Mouse (Mus musculus) cerebellum, adult 11-12 months (tissue): ENCODE data around the gene Itga1.

Experiments
- DNase-seq: peaks from one replicate; pipeline ENCODE4 v3.0.0; 2022

The Itga1 gene

DNA sequence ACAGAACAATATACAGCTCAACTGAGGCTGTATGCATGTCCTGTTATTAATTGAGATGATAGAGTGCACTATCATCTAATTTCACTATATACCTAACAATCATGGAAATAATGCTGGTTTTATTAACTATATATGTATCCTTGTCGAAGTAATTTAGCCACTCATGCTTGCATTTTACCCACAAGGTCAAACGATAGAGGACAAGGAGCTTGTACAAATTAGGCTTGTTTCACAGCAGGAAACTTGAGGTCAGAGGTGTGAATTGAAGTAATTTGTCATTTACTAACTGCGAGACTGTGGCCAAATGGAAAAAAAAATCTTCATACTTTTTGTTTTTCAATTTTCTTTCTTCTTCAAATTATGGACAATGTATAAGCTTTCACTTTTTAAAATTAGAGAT is 3.5 kb downstream of the Itga1 start:
- DNase-seq = no peak

DNA sequence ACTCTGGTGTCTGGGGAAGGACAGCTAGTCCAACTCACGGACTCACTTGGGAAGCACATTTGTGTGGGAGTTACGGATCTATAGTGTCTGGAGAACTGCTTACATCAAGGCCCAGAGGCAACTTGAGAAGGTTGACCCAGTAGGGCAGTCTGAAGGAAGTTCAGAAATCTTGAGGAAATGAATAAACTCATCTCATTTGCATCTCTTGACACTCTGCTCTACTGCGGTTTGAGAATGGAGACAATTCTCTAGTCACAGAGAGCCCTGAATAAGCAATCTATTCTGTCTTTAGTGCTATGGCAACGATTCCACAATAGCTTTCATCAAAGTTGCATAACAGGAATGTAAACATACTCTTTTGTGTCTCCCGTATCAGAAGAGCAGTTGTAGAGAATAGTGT is 4.8 kb downstream of the Itga1 start:
- DNase-seq = no peak

DNA sequence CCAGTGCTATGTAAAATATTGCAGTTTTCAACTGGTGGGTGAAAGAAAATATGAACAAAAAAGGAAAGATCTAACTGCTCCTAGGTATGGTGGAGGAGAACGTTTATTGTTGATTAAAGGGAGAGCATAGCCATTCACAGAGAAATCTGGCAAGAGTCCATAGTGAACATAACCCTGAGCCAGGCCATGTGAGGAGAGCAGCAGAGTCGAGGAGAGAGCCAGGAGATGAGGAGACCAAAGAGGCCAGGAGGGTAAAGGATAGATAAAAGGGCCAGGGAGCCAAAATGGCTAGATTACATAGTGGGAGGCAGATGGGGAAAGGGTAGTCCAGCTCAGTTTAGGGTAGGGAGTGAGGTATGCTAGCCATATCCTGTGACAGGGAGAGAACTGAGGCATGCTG is 5.5 kb downstream of the Itga1 start:
- DNase-seq = no peak

DNA sequence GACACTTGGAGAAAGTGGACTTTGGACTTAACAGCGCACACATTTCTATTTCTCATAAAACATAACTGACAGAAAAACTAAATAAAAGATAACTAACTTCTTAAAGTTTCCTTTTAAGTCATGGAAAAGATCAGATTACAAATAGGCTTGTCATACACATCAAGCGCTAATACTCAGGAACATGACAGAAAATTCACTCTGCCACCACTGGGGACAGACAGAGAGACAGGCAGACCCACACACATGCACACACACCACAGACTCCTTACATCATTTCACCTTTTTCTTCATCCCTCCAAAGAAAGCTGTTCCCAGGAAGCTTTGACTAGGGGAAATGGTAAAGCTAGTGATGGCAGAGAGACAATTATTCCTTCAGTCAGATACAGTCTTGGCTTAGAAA is 6.4 kb downstream of the Itga1 start:
- no peak for DNase-seq

DNA sequence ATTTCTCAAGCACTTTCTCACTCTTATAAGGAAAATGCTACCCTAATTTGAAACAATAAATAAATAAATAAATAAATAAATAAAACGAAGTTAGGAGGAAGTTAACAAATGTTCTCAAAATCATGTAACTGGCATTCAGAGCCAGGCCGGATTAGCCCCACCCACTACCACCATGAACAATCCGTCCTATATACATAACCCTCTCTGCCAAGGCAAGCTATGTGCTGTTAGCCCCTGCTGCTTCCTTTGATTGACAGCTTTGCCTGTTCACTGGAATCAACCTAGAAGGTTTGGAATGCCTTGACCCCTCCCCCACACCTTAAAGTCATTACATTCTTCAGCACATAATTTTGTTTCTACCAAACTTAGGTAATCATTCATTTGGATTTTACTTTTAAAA is 10.3 kb downstream of the Itga1 start:
- DNase-seq = peak; percentile 6

DNA sequence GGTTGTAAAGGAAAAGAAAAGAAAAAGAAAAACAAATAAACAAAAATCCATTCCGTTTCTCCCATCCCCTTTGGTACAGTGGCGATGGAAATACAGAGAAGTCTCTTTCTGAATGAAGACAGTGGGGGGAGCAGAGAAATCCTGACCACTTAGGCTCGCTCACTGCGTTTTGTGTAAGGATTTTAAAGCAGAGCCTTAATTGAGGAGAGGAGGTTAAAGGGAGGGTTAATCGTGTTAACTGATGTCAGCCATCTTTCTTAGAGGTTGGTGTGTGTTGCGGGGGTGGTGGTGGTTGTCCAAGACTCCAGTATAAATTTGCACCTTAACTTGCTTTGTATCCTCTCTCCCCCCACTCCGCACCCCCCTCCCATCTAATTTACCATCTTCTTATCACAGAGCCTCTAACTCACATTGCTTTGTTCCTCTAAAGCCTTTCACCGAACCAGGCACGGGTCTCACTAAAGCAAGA is 10.8 kb downstream of the Itga1 start:
- DNase-seq = no peak

DNA sequence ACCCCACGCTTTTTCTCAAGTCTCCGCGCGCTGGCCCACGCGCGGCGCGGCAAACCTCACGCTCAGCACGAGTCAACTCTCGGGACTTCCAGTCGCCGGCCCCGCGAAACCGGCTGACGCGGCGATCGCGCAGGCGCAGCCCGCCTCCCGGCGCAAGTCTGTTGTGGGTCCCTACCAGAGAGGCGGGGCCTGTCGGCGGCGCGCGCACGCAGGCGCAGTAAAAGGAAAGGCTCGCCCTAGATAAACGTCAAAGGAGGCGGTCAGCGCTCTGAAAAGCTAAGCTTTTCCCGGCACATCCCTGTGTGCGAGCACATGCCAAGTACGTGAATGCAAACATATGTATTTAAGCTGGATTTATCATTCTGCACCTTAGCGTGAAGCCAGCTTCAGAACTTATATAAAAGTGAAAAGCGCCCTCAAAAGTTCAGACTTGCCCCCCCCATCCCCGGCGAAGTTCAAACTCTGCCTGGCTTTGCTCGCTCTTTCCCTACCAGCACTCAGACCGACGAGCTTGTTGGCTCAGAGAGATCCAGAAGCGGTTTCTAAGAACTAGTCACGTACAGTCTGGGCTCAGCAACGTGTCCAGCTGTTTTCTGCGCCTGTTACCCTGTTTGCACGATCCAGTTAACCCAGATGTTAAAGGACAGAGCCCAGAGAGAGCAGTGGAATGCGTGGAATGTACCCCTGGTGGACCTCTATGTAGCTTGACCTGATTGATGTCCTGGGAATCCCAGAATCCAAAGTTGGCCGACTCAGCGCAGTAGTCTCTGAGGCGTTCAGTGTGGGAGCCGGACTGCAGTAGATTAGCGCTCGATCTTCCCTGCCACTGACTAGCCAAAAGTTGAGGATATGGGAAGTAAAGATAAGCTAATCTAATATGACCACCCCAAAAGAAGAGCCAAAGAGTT is 11.4 kb downstream of the Itga1 start, which contains the start of gene Pelo:
TSS of gene Pelo (minus strand) at position 118 of the 908 bp plus-strand sequence.
- DNase-seq = peak; percentile 94

DNA sequence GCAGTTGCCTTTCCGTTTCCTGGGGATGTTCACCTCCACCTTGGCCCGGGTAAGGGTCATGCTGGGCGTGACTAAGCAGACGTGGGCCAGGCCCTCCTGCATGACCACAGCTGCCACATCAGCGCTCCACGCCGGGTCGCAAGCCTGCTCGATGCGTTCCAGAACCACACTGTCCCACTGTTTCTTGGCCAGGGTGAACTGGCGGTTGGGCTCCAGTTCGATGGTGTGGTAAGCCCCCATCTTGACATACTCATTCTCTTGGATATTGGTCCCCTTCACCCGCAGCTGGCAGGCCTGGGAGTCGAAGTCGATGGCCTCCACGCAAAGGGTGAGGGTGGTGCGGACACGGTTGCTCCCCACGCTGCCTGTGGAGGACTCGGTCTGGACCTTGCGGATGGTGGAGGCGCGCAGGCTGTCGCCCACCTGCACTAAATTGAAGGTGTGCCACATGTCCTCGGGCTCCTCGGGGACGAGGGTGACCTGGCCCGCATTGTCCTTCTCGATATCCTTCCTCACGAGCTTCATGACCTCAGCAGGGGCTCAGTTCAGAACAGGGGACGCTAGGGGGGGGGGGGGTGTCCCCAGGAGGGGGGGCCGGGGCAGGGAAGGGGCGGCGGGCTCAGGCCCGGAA is 12.3 kb downstream of the Itga1 start:
- DNase-seq = peak; percentile 34

DNA sequence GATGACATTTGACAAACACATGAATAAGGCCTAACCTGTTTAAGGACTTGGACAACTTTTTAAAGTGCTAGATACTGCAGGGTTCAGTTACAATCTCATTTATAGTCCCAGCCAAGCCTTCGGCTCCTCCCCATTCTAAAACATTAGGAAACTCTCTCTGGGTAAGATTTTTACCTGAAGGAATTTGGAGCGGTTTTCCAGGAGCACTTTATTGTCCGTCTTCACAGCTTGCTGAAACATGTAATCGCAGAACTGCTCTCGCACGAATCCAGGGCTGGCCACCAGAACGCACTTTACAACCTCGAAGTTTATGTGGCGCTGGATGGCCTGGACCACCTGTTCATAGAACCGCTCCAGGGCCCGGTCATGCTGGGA is 12.8 kb downstream of the Itga1 start:
- DNase-seq = no peak

DNA sequence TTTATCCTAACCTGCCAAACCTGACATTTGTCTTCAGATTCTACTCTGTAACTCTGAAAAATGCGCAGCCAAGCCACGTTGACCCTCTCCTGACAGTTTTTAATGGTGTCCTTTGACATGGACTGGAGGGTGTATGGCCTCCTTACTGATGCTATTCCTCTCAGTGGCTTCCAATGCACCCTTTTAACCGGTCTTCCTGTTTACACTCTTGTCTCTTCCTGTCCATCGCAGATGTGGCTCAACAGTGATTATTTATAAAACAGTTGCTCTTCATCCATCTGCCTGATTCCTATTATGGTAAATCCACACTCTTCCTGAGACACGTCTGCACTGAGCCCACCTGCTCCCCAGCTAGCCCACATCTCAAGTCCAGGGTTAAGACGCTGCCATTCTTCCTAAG is 15.8 kb downstream of the Itga1 start:
- DNase-seq = no peak

DNA sequence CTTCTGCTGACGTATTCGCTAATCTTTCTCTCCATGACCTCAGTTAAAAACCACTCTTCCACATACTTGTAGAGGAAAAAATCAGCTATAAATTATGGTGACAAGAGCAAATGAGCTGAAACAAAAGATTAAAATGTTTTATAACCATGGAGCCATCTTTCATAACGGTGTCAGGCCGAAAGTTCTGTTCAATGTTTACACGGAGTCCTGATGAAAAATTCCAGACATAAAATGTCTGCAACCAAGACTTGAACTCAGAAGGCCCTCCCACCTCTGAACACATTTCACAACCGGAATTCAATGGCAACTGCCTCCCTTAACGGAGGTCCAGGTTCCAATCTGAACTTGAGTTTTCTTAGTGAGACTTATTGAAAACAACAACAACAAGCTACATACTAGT is 19.4 kb downstream of the Itga1 start:
- no peak for DNase-seq

DNA sequence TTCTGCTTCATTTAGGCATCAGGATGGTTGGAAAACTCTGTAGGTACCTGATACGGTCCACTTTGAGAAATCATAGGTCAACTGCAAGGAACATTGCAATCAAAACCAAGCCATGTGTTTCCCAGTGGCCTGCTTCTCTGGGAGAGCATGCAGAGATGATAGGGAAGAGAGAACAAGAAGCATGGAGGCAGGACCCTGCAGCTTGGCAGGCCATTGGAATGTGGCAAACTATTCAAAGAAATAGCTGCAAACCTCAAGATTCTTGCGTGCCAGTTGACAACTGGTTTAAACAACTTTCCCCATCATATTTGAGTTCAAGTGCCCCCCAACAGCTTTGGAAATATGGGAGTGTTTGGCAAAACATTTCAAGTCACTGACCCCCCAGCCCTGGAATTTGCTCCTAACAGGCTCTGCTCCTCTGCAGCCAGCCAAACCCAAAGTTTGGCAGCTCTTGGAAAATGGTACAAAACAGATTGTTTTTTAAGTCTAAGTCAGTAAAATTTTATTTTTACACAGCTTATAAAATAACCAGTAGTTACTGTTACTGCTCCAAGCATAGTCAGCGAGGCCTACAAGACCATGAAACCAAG is 21.7 kb downstream of the Itga1 start:
- no peak for DNase-seq

DNA sequence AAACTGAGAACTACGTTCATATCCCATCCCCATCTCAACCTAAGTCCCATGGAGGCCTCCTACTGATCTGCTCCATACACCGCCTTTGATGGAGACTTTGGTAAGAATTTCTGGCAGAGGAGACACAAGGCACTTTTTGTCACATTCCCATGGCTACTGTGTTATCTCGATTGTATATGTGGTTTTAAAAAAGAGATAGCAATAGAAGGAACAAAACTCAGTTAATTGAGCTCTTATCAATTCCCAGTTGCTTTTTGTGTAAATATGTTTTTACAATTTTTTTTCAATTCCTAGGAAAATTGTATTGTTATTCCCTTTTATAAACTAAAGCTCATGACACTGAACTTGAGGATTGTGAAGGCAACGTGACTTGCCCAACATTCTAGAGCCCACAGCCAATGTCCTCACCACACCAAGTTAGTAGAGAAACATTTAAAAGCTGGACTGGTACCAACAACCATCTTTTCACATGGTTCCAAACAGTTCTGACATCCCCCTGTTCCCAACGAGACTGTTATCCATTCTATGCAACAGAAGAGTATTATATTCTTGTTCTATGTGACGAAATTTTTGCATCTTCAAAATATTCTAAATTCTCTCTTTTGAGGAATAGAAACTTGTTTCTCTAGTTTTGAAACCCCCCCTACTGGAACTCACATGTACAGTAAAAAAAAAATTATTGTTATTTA is 22.6 kb downstream of the Itga1 start:
- DNase-seq = no peak

DNA sequence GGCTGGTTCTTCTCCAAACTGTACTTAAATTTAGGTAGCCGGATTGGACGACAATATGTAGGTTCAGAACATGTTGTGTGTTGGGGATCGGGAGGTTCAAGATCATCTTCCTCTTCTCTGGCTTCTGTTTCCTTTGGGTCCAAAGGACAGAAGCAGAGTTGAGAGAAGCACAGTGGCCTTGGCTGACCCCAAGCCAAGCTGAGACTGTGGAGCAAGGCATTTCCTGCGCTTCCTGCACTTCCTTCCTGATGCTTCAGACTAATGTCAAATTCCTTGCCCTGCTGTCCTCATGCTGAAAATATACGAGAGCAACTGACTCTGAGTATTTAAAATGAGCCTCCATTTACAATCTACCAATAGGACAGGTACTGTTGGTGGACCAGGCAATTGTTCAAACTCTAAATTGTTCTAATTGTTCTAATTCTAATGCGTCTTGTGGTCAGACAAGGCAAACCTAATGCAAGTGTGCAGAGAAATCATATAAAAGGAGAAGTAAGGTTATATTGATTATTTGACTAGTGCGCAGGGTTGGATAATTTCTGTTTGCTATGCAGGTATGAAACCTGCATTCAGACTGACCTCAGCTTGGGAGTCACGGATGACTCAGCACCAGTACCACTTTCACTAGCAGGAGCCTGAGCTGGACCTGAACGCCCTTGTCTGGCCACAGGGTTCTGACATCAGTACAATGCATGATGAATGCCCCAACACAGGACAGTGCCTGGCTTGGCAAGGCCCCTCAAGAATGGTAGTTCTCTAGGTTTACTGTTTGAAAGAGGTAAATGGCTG is 24.2 kb downstream of the Itga1 start:
- DNase-seq = no peak

DNA sequence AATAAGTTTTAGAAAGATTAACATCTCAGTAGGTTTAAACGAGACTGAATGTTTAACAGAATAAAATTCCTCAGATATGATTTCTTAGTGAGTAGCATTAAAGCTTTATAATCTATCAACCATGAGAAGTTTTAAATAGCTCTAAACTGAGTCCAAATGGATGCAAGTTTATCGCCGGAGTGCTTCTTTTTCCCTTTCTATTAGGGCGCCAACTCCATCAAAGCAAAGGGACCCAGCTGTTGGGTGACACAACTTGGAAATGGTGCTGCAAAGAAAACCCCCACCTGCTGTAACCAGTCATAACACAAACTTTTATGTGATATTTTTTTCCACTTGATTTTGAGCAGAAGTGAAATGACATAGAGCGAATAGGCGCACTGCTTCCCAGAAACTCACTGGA is 29.4 kb downstream of the Itga1 start:
- no peak for DNase-seq

DNA sequence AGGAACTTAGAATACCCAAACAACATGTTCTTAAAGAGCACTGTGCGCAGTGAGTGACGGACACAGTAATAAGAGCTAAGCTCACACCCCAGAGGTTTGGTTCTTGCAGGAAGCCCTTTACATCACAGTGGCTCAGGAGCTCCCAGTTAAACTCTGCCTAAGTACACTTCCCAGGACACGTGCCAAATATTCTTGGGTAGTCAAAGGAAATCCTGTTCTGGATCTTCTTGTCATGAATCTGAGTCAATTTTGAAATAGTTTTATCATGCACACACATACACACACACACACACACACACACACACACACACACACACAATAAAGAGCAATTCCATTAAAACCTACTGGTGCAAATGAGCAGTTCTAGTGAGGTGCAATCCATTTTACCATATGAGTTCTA is 30.3 kb downstream of the Itga1 start:
- no peak for DNase-seq

DNA sequence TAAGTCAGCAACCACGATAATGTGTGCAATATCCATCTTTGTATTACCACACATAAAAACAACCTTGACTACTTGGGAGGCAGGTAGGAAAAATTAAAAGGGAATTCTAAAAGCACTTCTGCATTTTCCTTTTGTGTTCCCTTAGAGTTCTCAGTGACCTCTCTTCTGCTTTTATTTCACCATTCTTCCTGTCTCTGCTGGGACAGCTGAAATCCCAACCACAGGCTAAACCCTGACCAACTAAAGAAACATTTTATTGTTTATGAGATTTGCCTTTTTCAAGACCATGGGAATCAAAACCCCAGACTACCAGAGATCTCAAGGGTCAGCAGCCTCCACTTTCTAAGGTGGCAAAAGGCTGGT is 33.8 kb downstream of the Itga1 start:
- DNase-seq = no peak

DNA sequence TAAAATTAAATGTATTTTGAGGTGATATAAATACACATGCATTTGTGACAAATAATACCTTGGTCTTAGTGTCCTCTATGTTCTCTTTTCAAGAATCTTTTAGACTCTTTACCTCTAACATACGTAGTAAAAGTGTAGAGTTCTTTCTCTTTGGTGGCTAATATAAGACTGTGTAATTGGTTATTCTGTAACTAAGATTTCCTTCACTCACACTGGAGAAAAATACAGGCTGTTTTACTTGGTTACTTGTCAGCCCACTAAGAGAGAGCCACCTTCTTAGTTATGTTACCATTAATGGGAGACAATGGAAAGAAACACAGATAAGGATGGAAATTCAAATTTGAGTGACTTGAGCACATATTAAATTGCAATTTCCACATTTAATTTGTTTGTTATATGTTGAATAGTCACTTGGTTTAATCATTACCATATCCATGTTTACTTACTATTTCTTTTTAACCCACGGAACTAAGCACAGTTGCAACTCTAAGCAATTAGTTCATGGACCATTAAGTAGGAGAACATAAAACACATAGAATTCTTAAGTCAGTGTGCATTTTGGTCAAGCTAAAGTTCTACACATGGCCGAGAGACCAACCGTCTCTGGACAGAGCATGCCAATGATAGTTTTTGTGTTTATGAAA is 34.3 kb downstream of the Itga1 start:
- DNase-seq = no peak

DNA sequence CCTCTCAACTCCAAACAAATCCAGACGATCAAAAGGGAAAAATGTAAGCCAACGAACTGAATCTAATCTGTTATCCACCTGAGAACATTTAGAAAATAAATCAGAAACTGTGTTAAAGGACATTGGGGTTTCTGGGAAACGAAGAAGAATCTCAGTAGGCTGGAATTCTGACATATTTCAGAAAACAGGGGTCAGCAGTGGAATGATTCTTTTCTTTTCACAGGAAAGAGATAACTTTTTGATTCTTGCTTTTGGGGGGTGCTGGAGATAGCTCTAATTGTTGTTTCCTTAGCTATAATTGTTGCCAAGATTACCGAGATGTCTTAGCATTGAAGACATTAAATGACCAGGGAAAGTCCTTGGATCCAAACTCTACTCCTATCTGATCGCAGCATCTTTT is 44.2 kb downstream of the Itga1 start:
- DNase-seq = no peak

DNA sequence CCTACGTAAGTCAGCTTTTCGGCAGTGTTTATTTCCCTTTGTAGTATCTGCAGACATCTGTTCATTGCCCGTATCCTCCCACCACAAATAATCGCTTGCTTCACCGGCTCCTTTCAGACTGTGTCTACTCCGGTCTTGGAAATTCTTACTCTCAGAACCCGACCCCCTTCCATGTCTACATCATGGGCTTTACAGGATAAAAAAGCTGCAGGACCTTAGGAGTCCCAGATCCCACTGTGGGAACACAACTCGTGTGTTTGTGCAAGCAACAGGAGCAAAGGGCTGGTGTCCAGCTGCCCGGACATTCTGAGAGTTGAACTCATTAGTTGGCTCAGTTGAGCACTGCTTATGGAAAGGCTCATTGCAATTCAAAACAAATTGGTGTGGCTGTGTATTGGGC is 47.0 kb downstream of the Itga1 start:
- DNase-seq = no peak

DNA sequence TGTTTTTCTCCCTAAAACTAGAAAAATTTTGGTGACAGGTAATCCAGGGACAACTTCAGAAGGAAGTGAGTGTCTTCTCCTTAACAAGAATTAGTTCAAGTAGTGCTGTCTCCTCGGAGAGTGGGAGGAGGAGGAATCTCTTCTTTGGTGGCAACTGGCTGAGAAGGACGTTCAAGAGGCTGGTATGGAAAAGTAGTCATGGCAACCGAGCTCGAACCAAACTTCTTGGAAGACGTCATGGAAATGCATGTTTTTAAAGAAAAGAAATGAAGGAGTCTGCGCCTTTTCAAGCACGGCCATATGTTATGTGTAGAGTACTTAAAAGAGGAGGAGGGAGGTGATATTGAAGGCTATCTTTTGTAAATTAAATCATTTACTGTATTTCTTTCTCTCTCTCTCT is 49.2 kb downstream of the Itga1 start:
- DNase-seq = no peak
